Mouse (Mus musculus): Measurements from ENCODE around the gene Ifna16. TPM values are rescaled to one million over a fixed set of nuclear protein-coding genes. Genes with fewer than 3 reads are reported as not detected.
A peak's percentile ranks its signal among the peaks of the same experiment; 100 is the strongest.

The Ifna16 gene
- total and polyA plus RNA-seq, 3 experiments: not detected

- DNase-seq: no peak
Measured at GRCm38 (mm10) chr4:88642526-88642925, 34.2 kb downstream of the Ifna16 start.

- peak; percentile 90 for DNase-seq
Measured at GRCm38 (mm10) chr4:88641077-88641831, 35.5 kb downstream of the Ifna16 start.

DNA sequence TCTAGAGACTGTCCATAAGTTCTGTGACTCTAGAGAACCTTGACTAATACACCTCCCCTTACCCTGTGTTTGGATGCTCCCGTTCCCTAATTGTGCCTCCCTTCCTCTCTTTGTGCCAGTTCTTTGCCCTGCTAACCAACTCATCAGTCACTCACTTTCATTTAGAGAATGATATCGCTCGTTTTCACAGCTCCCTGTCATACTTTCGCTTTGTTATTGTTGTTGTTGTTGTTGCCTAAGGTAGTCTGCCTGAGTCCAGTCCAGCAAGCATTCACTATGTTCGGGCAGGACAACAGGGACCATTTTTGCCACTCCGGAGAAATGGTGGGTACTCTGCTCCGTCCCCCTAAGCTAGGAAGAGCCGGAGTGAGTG is 36.0 kb downstream of the Ifna16 start:
- DNase-seq: no peak

DNA sequence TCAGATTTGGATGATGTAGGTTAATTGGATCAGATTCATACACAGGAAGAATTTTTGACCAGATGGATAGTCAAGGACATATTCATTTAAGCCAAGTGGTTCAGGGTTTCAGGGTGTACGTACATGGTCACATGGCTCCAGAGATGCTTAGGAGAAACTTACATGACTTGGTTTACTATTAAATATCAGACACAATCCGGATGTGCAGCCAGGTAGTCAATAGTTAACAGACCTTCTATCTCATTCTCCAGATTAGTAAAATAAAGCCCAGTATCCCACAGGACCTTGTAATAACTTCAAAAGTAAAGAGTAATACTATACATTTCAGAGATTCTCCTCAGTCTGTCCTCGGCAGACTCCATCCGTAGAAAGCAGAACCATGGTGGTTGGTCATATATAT is 42.4 kb downstream of the Ifna16 start, which contains the start of gene C87499:
C87499 (minus strand) TSS at position 101 of the 400 bp plus-strand sequence.
- no peak for DNase-seq

Other genes with a start within 250 kb of the Ifna16 start
Only the 30 nearest of the 33 such genes appear.
- not detected for gene Ifnb1, start 154.2 kb downstream of the Ifna16 start, total RNA-seq (2021)
- gene Ifnb1, start 154.2 kb downstream of the Ifna16 start, polyA plus RNA-seq (2012; rRNA removed): not detected in 2 replicates
- gene Ifna15, start 118.7 kb downstream of the Ifna16 start, total RNA-seq (2021): not detected
- gene Ifna15, start 118.7 kb downstream of the Ifna16 start, polyA plus RNA-seq (2012; rRNA removed): not detected in 2 replicates
- gene Ifna14, start 105.1 kb downstream of the Ifna16 start, total RNA-seq (2021): not detected
- not detected in 2 replicates for gene Ifna14, start 105.1 kb downstream of the Ifna16 start, polyA plus RNA-seq (2012; rRNA removed)
- not detected for gene Ifna9, start 84.5 kb downstream of the Ifna16 start, total RNA-seq (2021)
- 0.22 TPM in 1 of 2 replicates, not detected in the other for gene Ifna9, start 84.5 kb downstream of the Ifna16 start, polyA plus RNA-seq (2012; rRNA removed)
- gene Ifna12, start 73.5 kb downstream of the Ifna16 start, total RNA-seq (2021): not detected
- not detected in 2 replicates for gene Ifna12, start 73.5 kb downstream of the Ifna16 start, polyA plus RNA-seq (2012; rRNA removed)
- gene C87499, start 42.5 kb downstream of the Ifna16 start, total RNA-seq (2021): not detected
- gene C87499, start 42.5 kb downstream of the Ifna16 start, polyA plus RNA-seq (2012; rRNA removed): not detected in 2 replicates
- gene Ifna13, start 32.5 kb downstream of the Ifna16 start, total RNA-seq (2021): not detected
- gene Ifna13, start 32.5 kb downstream of the Ifna16 start, polyA plus RNA-seq (2012; rRNA removed): not detected in 2 replicates
- not detected for gene Ifna2, start 7.0 kb upstream of the Ifna16 start, total RNA-seq (2021)
- gene Ifna2, start 7.0 kb upstream of the Ifna16 start, polyA plus RNA-seq (2012; rRNA removed): not detected in 2 replicates
- gene Ifnab, start 14.4 kb upstream of the Ifna16 start, total RNA-seq (2021): not detected
- gene Ifnab, start 14.4 kb upstream of the Ifna16 start, polyA plus RNA-seq (2012; rRNA removed): not detected in 2 replicates
- gene Gm26566, start 44.9 kb upstream of the Ifna16 start, total RNA-seq (2021): under 1 TPM in 1 of 2 experiments, not detected in 1; 0.38 TPM
- 0.76 and 1.0 TPM in 2 replicates for gene Gm26566, start 44.9 kb upstream of the Ifna16 start, polyA plus RNA-seq (2012; rRNA removed)
- gene Klhl9, start 45.5 kb upstream of the Ifna16 start, total RNA-seq (2021): 10 to 100 TPM; 70.8 to 79.3 TPM
- 22.2 and 29.6 TPM in 2 replicates for gene Klhl9, start 45.5 kb upstream of the Ifna16 start, polyA plus RNA-seq (2012; rRNA removed)
- gene Gm13271, start 77.9 kb upstream of the Ifna16 start, total RNA-seq (2021): not detected
- not detected in 2 replicates for gene Gm13271, start 77.9 kb upstream of the Ifna16 start, polyA plus RNA-seq (2012; rRNA removed)
- gene Gm13283, start 83.2 kb upstream of the Ifna16 start, total RNA-seq (2021): not detected
- gene Gm13283, start 83.2 kb upstream of the Ifna16 start, polyA plus RNA-seq (2012; rRNA removed): not detected in 2 replicates
- not detected for gene Gm13290, start 96.9 kb upstream of the Ifna16 start, total RNA-seq (2021)
- gene Gm13290, start 96.9 kb upstream of the Ifna16 start, polyA plus RNA-seq (2012; rRNA removed): not detected in 2 replicates
- gene Gm13289, start 100.0 kb upstream of the Ifna16 start, total RNA-seq (2021): not detected
- not detected in 2 replicates for gene Gm13289, start 100.0 kb upstream of the Ifna16 start, polyA plus RNA-seq (2012; rRNA removed)
- not detected for gene Gm13272, start 102.9 kb upstream of the Ifna16 start, total RNA-seq (2021)
- gene Gm13272, start 102.9 kb upstream of the Ifna16 start, polyA plus RNA-seq (2012; rRNA removed): not detected in 2 replicates
- not detected for gene Ifnz, start 105.2 kb upstream of the Ifna16 start, total RNA-seq (2021)
- gene Ifnz, start 105.2 kb upstream of the Ifna16 start, polyA plus RNA-seq (2012; rRNA removed): not detected in 2 replicates
- gene Gm13276, start 108.8 kb upstream of the Ifna16 start, total RNA-seq (2021): not detected
- gene Gm13276, start 108.8 kb upstream of the Ifna16 start, polyA plus RNA-seq (2012; rRNA removed): not detected in 2 replicates
- not detected for gene Gm13277, start 111.7 kb upstream of the Ifna16 start, total RNA-seq (2021)
- gene Gm13277, start 111.7 kb upstream of the Ifna16 start, polyA plus RNA-seq (2012; rRNA removed): not detected in 2 replicates
- not detected for gene Gm13278, start 114.6 kb upstream of the Ifna16 start, total RNA-seq (2021)
- not detected in 2 replicates for gene Gm13278, start 114.6 kb upstream of the Ifna16 start, polyA plus RNA-seq (2012; rRNA removed)
- not detected for gene Gm13275, start 117.6 kb upstream of the Ifna16 start, total RNA-seq (2021)
- gene Gm13275, start 117.6 kb upstream of the Ifna16 start, polyA plus RNA-seq (2012; rRNA removed): 0.22 TPM in 1 of 2 replicates, not detected in the other
- gene Gm13279, start 120.5 kb upstream of the Ifna16 start, total RNA-seq (2021): not detected
- not detected in 2 replicates for gene Gm13279, start 120.5 kb upstream of the Ifna16 start, polyA plus RNA-seq (2012; rRNA removed)
- not detected for gene Gm13285, start 122.7 kb upstream of the Ifna16 start, total RNA-seq (2021)
- not detected in 2 replicates for gene Gm13285, start 122.7 kb upstream of the Ifna16 start, polyA plus RNA-seq (2012; rRNA removed)
- gene Gm13287, start 126.3 kb upstream of the Ifna16 start, total RNA-seq (2021): not detected
- gene Gm13287, start 126.3 kb upstream of the Ifna16 start, polyA plus RNA-seq (2012; rRNA removed): 0.22 TPM in 1 of 2 replicates, not detected in the other
- gene Gm13288, start 128.6 kb upstream of the Ifna16 start, total RNA-seq (2021): not detected
- not detected in 2 replicates for gene Gm13288, start 128.6 kb upstream of the Ifna16 start, polyA plus RNA-seq (2012; rRNA removed)
- not detected for gene Ifna7, start 139.3 kb upstream of the Ifna16 start, total RNA-seq (2021)
- gene Ifna7, start 139.3 kb upstream of the Ifna16 start, polyA plus RNA-seq (2012; rRNA removed): not detected in 2 replicates
- not detected for gene Ifna11, start 143.0 kb upstream of the Ifna16 start, total RNA-seq (2021)
- gene Ifna11, start 143.0 kb upstream of the Ifna16 start, polyA plus RNA-seq (2012; rRNA removed): not detected in 2 replicates
- not detected for gene Ifna6, start 150.5 kb upstream of the Ifna16 start, total RNA-seq (2021)
- gene Ifna6, start 150.5 kb upstream of the Ifna16 start, polyA plus RNA-seq (2012; rRNA removed): not detected in 2 replicates
- not detected for gene Ifna5, start 158.6 kb upstream of the Ifna16 start, total RNA-seq (2021)
- not detected in 2 replicates for gene Ifna5, start 158.6 kb upstream of the Ifna16 start, polyA plus RNA-seq (2012; rRNA removed)
- gene Ifna4, start 164.9 kb upstream of the Ifna16 start, total RNA-seq (2021): not detected
- not detected in 2 replicates for gene Ifna4, start 164.9 kb upstream of the Ifna16 start, polyA plus RNA-seq (2012; rRNA removed)